Mouse (Mus musculus) NIH3T3 (cell line): ENCODE measurements around the gene Eapp.
"Not testable (repeated sequence)": the region's sequence is repeated elsewhere in the genome, so short reads cannot be mapped to it uniquely, and the experiment has no call there.

Source experiments
- DNase-seq: peaks from one replicate; pipeline ENCODE4 v3.0.0-alpha.2; 2012; ENCODE audit warnings: low read depth

The Eapp gene

GRCm38 (mm10) chr12:54683182-54683581, 12.5 kb downstream of the Eapp start:
- peak; percentile 44 for DNase-seq

DNA sequence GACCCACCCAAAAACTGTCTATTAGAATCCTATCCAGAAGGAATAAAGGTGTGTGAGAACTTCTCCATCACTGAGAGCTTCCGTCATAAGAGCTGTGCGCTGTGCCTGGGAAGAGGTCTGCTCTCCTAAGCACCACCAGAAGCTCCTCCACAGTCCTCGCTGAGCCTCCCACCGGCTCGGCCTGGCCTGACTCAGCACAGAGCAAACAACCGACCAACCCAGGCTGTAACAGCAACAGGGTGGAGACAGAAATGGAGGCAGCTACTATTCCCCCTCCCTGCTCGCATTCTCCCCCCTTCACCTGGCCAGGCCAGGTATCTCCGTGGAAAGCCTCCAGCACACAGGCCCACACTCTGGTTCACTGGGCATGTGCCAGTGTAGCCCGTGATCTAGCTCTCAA, 19.0 kb downstream of the Eapp start:
- no peak for DNase-seq

GRCm38 (mm10) chr12:54675396-54675795, 20.3 kb downstream of the Eapp start:
- DNase-seq: no peak

- DNase-seq: no peak
These were observed 24.4 kb downstream of the Eapp start for GRCm38 (mm10) chr12:54671262-54671661.

DNA sequence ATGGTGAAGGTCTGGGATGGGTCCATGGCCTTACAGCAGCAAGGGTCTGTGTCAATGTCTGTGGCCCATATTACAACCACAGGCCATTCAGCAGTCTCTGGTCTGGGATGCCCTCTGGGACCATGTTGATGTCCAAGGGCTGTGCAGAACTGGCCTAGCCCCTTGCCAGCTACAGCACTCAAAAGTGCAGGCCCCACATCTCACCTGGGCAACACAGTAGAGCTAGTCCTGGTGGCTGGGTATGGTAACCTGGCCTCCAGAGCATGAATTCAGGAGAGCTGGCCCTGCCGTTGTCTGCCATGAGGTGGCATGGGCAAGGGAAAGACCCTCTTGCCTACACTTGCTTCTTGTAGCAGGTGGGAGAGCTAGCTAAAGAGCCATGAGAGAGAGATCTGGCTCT, 27.6 kb downstream of the Eapp start:
- DNase-seq: no peak

DNA sequence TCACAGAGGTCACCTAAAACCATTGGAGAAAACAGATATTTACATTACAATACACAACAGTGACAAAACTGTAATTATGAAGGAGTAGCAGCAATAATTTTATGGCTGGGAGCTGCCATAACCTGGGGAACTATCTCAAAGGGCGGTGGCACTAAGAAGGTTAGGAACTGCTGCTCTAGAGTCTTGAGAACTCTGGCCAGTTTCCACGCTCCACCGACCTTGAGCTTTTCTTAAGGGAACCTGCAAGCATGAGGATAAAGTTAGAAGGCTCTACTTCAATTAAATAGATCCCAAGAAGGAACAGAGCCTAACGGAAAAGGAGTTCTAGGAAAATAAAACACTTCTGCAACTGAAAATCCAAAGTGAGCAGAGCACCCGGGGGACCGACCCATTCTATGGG, 30.2 kb downstream of the Eapp start:
- no peak for DNase-seq

GRCm38 (mm10) chr12:54661470-54661869, 34.2 kb downstream of the Eapp start:
- DNase-seq: not testable (repeated sequence)

DNA sequence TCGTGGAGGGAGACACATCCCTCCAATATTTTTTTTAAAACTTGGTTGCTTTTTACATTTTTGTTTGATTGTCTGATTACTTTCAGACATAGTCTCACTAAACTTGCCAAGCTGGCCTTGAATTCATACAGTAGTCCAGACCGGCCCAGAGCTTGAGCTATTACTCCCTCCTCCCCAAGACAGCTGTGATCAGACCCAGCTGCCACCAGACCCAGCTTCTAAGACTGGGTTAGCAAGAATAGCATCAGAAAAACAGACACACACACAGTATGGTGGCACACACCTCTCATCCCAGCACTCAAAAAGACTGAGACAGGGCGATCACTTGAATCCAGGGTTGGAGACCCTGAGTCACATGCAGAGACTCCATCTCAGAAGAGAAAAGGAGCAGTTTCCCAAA, 35.8 kb downstream of the Eapp start:
- no peak for DNase-seq

DNA sequence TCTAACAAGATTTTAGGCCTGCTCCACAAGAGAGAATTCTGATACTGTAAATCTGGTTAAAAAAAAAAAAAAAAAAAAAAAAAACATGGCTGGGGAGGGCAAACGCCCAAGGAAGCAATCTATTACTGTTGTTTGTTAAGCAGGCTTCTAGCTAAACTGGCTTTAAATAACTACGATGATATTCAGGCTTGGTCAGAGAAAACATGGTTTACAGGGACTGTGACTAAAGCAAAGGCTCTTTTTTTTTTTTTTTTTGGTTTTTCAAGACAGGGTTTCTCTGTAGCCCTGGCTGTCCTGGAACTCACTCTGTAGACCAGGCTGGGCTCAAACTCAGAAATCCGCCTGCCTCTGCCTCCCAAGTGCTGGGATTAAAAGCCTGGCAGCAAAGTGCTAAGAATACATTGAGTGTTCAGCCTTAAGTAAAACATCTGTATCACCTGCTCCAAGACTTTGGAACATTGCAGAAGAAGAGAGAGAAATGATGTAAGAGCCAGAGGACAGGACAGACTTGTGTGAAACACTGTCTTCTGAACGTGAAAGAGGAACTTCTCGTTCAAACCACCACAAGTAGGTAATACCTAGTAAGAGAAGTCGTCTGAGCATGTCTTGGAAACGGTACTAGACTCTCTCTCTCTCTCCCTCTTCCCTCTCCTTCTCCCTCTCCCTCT, 37.1 kb downstream of the Eapp start:
- DNase-seq: no peak

DNA sequence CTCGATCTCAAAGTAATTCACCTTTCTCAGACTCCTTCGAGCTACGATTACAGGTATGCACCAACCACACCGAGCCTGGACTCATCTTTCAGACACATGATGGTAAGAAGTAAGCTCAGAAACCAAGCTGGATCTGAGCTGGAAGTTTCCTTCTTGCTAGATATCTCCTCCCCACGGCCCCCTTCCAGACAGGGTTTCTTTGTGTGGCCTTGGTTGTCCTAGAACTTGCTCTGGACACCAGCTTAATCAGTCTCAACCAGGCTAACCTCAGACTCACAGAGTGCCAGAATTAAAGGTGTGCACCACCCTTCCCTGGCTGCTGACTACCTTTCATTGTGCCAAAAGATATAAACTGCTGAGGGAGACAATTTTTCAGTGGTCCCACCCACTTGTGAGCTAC, 37.7 kb downstream of the Eapp start:
- DNase-seq: no peak

DNA sequence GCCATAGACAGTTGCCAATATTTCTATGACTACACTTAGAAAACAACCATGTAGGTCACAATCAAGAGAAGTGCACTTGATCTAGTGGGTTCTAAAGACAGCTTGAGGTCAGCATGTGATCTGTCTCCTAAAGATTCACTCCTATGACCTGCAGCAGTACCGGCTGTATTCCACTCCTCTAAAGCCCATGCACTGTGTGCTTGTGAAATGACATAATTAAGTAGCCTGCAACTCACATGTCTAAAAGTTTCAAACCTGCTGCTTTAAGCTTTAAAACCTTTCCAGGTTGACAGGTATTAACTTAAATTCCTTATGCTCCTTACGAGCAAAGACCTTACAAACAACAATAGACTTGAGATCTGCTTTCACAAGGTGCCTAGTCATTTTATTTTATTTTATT, 38.5 kb downstream of the Eapp start:
- no peak for DNase-seq

DNA sequence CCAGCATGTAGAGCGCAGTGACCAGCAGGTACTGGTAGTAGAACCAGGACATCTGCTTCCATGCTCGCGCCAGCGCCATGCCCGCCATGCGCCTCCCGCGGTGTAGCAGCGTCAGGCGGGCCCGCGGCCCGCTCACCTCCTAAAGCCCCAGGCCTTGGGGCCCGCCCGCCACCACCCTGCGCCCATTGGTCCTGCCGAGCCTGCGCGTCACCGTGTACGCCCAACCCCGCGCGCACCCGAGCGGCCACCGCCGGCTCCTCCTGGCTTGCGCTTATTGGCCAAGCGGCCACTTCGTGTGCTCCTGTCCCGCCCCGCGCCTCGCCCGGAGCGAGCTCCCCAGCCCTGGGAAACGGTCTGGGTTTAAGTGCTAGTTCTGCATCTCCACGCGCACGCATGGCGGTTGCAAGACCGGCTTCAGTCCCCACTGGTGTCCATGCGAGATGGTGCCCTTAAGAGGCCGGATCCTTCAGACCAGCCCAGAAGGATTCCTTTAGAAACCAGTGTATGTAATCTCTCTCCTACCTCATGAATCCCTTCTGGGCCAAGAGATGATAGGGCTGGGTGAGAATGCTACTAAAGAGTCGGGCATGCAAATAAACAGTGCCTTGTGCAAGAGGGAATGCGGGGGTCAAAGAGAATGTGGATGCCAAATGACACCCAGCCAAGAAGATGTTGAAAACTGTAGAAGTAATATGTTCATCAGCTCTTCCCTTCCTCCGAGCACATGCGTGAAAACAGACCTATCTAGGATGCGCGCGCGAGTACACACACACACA, 39.1 kb downstream of the Eapp start, which contains the start of gene Sptssa:
TSS of gene Sptssa (minus strand) at position 178 of the 776 bp plus-strand sequence.
- DNase-seq: peak; percentile 98

- no peak for DNase-seq
These were observed 39.7 kb downstream of the Eapp start for GRCm38 (mm10) chr12:54656039-54656395.

DNA sequence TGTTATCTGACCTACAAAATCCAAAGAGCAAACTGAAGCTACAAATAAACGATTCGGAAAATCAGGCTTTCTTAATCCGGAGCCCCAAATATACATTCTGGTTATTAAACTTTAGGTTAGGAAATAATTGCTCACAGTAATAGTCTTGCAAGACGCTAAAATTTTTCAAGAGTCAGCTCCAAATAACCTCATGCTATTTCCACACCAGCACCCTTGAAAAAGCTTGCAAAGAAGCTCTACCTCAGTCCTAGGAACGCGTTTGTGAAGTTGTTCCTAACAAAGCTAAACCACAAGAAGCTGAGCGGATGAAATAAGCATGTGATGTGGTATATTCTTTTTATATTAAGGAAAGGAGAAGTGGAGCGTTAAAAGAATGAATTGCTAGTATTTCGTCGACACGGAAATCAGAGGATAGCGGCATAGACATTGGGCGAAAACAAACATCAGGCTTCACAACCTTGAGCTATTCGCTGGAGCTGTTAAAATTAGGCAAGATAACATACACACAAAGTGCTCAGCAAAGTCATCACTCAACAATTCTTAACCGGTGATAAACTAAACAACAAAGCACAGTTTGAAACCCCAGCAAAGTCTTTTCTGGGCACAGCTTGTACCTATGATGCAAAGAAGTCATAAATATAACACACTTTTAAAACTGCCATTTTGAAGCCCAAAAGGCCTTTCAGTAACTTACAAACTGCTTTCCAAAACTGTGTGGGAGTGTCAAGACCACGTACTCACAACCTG, 40.2 kb downstream of the Eapp start:
- DNase-seq: peak; percentile 35

- peak; percentile 41 for DNase-seq
These were observed 41.0 kb downstream of the Eapp start for GRCm38 (mm10) chr12:54654741-54655140.

DNA sequence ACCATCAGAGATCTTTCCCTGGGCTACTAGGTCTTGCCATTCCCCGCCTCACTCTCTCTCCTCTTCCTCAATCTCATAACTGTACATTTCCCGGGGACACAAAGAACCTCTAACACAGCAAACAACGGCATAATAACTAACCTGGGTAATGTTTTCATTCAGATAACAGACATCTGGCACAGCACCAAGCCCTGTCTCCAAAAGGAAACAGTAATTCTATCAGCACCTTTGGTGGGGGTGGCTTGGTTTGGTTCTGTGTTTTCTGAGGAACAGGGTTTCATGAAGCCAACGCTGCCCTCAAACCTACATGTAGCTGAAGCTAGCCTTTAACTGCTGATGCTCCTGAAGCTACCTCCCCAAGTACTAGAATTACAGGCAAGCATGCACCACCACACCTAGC, 41.6 kb downstream of the Eapp start:
- DNase-seq: peak; percentile 15

GRCm38 (mm10) chr12:54652346-54652745, 43.4 kb downstream of the Eapp start:
- no peak for DNase-seq

- DNase-seq: no peak
These were observed 43.9 kb downstream of the Eapp start for GRCm38 (mm10) chr12:54651820-54652219.

GRCm38 (mm10) chr12:54651158-54651557, 44.5 kb downstream of the Eapp start:
- no peak for DNase-seq

DNA sequence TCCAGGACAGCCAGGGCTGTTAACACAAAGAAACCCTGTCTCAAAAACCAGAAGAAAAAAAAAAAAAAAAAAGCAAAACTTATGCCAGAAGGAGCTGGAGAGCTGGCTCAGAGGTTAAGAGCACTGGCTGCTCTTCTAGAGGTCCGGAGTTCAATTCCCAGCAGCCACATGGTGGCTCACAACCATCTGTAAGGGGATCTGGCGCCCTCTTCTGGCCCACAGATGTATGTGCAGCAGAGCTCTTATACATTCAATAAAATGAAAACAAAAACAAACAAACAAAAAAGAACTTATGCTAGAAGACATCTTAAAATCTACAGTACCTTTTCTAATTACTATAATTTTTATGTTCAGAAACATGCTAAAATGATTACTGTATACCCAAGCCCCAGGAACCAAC, 50.8 kb downstream of the Eapp start:
- no peak for DNase-seq

- no peak for DNase-seq
These were observed 52.3 kb downstream of the Eapp start for GRCm38 (mm10) chr12:54643320-54643892.

DNA sequence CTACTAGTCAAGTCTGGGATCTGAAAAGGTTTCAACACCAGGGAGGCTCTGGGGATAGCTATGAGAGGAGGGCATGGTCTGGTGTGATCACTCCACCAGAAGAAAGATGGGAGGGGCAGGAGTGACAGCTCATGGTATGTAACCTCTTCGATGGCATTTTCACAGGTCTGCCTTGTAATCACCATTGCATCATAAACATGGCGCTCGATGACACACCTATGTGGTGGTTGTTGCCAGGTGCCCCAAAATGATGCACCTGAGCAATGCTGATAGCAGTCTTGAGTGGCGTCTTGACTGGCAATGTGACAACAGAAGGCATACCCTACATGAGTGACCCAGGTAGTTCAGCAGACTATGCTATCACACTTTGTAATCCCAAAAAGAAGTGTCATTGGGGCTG, 54.3 kb downstream of the Eapp start:
- DNase-seq: no peak

DNA sequence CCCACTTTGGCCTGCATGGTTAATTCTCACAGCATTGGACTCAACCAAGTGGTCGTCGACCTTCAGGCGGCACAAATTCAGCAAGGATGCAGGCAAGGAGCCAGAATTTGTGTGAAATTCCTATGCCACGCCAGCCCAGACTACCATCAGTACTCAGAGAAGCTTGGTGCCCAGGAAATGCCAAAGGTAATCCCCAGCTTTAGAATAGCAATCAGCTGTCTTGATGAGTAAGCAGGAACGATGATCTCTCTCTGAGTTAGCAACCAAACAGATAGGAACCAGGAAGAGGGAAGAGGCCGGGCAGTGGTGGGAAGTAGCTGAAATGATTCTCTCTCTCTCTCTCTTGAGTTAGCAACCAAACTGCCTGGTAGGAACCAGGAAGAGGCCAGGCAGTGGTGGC, 55.4 kb downstream of the Eapp start:
- no peak for DNase-seq
